Mouse (Mus musculus) intestine, embryonic 16.5 days (tissue): ENCODE measurements at regions not wholly inside any gene's neighbourhood (a gene's known extent, or its start where the extent isn't known, plus 50 kb on each side); places are given as distances from the start of the nearest gene placed in this dataset.

Source experiments
- ATAC-seq: fragments of 200-750 bp; cut with Nextera tagmentation; 2 replicates; pipeline ENCODE4 v1.8.0; 2017; ENCODE audit warnings: moderate TSS enrichment, moderate library complexity
- H3K27ac ChIP-seq: fragments of 300-500 bp; sonication (generic); 2 replicates; pipeline ENCODE4 v1.5.1; 2014; ENCODE audit warnings: mild to moderate bottlenecking, low read length
- H3K27me3 ChIP-seq: fragments of 300-500 bp; sonication (generic); replicated peaks from 2 replicates; pipeline ENCODE4 v1.6.1; 2014; ENCODE audit warnings: low read length, control low read depth, mixed read lengths; ENCODE audit not compliant: control insufficient read depth, insufficient read depth
- H3K36me3 ChIP-seq: fragments of 300-500 bp; sonication (generic); 2 replicates; pipeline ENCODE4 v1.6.1; 2014; ENCODE audit warnings: low read length, control low read depth; ENCODE audit not compliant: control insufficient read depth, insufficient read depth
- H3K4me1 ChIP-seq: fragments of 300-500 bp; sonication (generic); 2 replicates; pipeline ENCODE4 v1.6.1; 2014; ENCODE audit warnings: low read length, control low read depth, mixed read lengths; ENCODE audit not compliant: control insufficient read depth, insufficient read depth
- H3K4me2 ChIP-seq: fragments of 300-500 bp; sonication (generic); 2 replicates; pipeline ENCODE4 v1.6.1; 2014; ENCODE audit warnings: low read depth, low read length, control low read depth
- H3K4me3 ChIP-seq: fragments of 300-500 bp; sonication (generic); 2 replicates; pipeline ENCODE4 v1.5.1; 2014; ENCODE audit warnings: mild to moderate bottlenecking, low read length
- H3K9ac ChIP-seq: fragments of 300-500 bp; sonication (generic); 2 replicates; pipeline ENCODE4 v1.6.1; 2014; ENCODE audit warnings: low read depth, low read length
- H3K9me3 ChIP-seq: fragments of 300-500 bp; sonication (generic); 2 replicates; pipeline ENCODE4 v1.6.1; 2016; ENCODE audit warnings: low read length, control low read depth; ENCODE audit not compliant: control insufficient read depth
- WGBS: fragments of 180-500 bp; shearing (Covaris S2); extraction: QIAGEN DNeasy Blood & Tissue Kit; methylation state at CpG from one replicate; pipeline ENCODE4 v1.1.7; 2014; 5-methylcytosine and 5-hydroxymethylcytosine counted together

GRCm38 (mm10) chr8:7398175-7398574 is 1262.9 kb downstream of the Efnb2 start:
- no peaks in the 10 kb centered on the region for H3K27me3 ChIP-seq
- WGBS = 89% methylated on average over 2 of the region's 2 CpGs
- no peaks in the 10 kb centered on the region for H3K36me3 ChIP-seq
- ATAC-seq = no peak
- H3K9ac ChIP-seq = no peak overlapping the region
- no peak overlapping the region for H3K4me3 ChIP-seq
- no peaks in the 10 kb centered on the region for H3K9me3 ChIP-seq
- H3K27ac ChIP-seq = no peak overlapping the region
- no peaks in the 10 kb centered on the region for H3K4me1 ChIP-seq
- no peak overlapping the region for H3K4me2 ChIP-seq

GRCm38 (mm10) chr8:7397355-7397862 is 1263.6 kb downstream of the Efnb2 start:
- Histone ChIP-seq H3K27ac (no peak overlapping the region), H3K27me3 (no peaks in the 10 kb centered on the region), H3K9me3 (no peaks in the 10 kb centered on the region), H3K4me3 (no peak overlapping the region), H3K4me2 (no peak overlapping the region), H3K4me1 (no peaks in the 10 kb centered on the region), H3K9ac (no peak overlapping the region), H3K36me3 (no peaks in the 10 kb centered on the region)
- ATAC-seq = no peak
- WGBS = 73% methylated on average over 5 of the region's 5 CpGs
